9 mouse cellular contexts compared by ENCODE assay signal in the genomic region with DNA sequence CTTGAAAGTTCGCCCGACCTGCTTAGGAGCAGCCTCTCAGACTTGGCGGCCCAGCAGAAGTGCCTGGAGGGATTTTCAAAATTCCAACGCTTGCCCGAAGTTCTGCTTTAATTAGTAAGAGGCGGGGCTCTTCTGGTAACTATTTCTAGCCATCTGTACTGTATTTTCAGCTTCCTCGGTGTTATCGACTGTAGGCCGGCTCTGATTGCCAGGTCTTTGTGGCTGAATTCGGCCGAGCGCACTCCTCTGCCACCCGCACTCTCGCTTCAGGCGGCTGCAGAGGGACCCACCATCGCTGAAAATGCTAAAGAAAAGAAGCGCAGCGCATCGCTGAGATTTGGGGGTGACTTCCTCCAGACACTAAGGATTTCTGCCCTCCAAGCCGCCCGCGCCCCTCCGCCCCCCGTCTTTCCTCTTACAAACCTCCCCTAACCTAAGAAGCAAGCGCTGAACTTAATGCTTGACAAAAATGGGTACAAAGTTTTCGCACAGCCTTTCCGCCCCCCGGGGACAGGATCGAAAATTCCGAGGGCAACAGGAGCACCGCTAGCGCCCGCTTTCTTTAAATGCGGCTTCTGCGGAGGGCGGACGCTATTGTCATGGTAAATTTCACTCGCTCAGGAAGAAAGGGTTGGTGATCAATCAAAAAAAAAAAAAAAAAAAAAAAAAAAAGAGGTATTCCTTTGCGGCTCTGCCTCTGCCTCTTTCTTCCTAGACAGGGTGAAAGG. TPM values are rescaled to one million over a fixed set of nuclear protein-coding genes. Genes with fewer than 3 reads are reported as not detected.
DNase-seq lines count a peak whose midpoint lies in the region; ATAC-seq and TF ChIP-seq lines count a peak whose summit lies in the region.
"Had no signal": no experiment of that assay in that cellular context is flagged by ENCODE, and none has a peak within 500 bp of the region (broad histone marks: within the 10 kb centered on the region; RNA-seq: fewer than 3 reads in every experiment).

No protein-coding gene starts in this region.

- DNase-seq in gastrocnemius, adult 2 months = no peak
- no peak for DNase-seq in gastrocnemius, postnatal 4 days (ENCODE audit: low spot score in 2 of 2)
- DNase-seq in embryonic facial prominence, embryonic 10.5 days (ENCODE audit: low spot score) = peak; percentile 64
- DNase-seq in heart, postnatal 36 days = peak; percentile 16
- peak; percentile 65 for DNase-seq in limb, embryonic 11.5 days (ENCODE audit: low spot score)
- peak; percentile 71 for DNase-seq in midbrain, embryonic 14.5 days
- no peak for DNase-seq in layer of hippocampus, adult 9-10 months (ENCODE audit: low spot score)

- H3K36me3 ChIP-seq in embryonic facial prominence, embryonic 10.5 days (replicated peaks) = no peaks in the 10 kb centered on the region
- H3K36me3 ChIP-seq in limb, embryonic 11.5 days (ENCODE audit: control insufficient read depth, insufficient read depth, low read length) = no peaks in the 10 kb centered on the region
- no peaks in the 10 kb centered on the region for H3K36me3 ChIP-seq in midbrain, embryonic 14.5 days (ENCODE audit: control insufficient read depth, insufficient read depth, low read length)

- peak overlapping the region; percentile 87 for H3K4me2 ChIP-seq in limb, embryonic 11.5 days (ENCODE audit: low read depth, severe bottlenecking)
- H3K4me2 ChIP-seq in midbrain, embryonic 14.5 days (ENCODE audit: low read length) = peak overlapping the region; percentile 91

- no peak overlapping the region for H3K27ac ChIP-seq in gastrocnemius, adult 2 months
- peak overlapping the region; percentile 89 for H3K27ac ChIP-seq in embryonic facial prominence, embryonic 10.5 days (replicated peaks)
- no peak overlapping the region for H3K27ac ChIP-seq in limb, embryonic 11.5 days (replicated peaks; ENCODE audit: low read depth, low read length)
- H3K27ac ChIP-seq in midbrain, embryonic 14.5 days (replicated peaks; ENCODE audit: low read depth, low read length) = peak overlapping the region; percentile 57; the same call in 1 of the 2 replicates

- under 1% methylated on average over 39 of the region's 39 CpGs for WGBS in embryonic facial prominence, embryonic 10.5 days
- under 1% methylated on average over 39 of the region's 39 CpGs for WGBS in limb, embryonic 11.5 days
- WGBS in midbrain, embryonic 14.5 days = under 1% methylated on average over 39 of the region's 39 CpGs

- intact Hi-C loops in gastrocnemius, adult 2 months (cut with DNase I) = no loop called here
- intact Hi-C loops in heart, postnatal 36 days (cut with DNase I) = loop anchor here (5.0 kb wide), 1 partner anchor 140 kb away; no protein-coding TSS in a partner anchor

- H3K27me3 ChIP-seq in embryonic facial prominence, embryonic 10.5 days (replicated peaks; ENCODE audit: low read depth, poor library complexity, severe bottlenecking) = no peaks in the 10 kb centered on the region; the same call in 1 of the 2 replicates
- H3K27me3 ChIP-seq in limb, embryonic 11.5 days (ENCODE audit: control insufficient read depth, insufficient read depth, low read length) = no peaks in the 10 kb centered on the region
- H3K27me3 ChIP-seq in midbrain, embryonic 14.5 days (ENCODE audit: control insufficient read depth, insufficient read depth, low read length) = 0 out of 2 replicates have a peak, but pooled peaks cover 3% of the 10 kb centered on the region
- H3K27me3 ChIP-seq: CH12.LX had no signal

- no peak for TF ChIP-seq CTCF in gastrocnemius, adult 2 months (IDR thresholded peaks at IDR 0.05)

- peak overlapping the region; percentile 66 for H3K4me3 ChIP-seq in gastrocnemius, adult 2 months
- H3K4me3 ChIP-seq in embryonic facial prominence, embryonic 10.5 days = peak overlapping the region; percentile 65
- H3K4me3 ChIP-seq in limb, embryonic 11.5 days (ENCODE audit: low read depth, low read length) = peak overlapping the region; percentile 37
- H3K4me3 ChIP-seq in midbrain, embryonic 14.5 days (replicated peaks; ENCODE audit: low read depth, low read length) = peak overlapping the region; percentile 47

- H3K9me3 ChIP-seq in embryonic facial prominence, embryonic 10.5 days = no peaks in the 10 kb centered on the region
- H3K9me3 ChIP-seq in limb, embryonic 11.5 days (ENCODE audit: control insufficient read depth, low read length) = no peaks in the 10 kb centered on the region
- H3K9me3 ChIP-seq in midbrain, embryonic 14.5 days (ENCODE audit: control insufficient read depth, low read length) = no peaks in the 10 kb centered on the region

- H3K4me1 ChIP-seq in embryonic facial prominence, embryonic 10.5 days = peaks cover 23% of the 10 kb centered on the region
- H3K4me1 ChIP-seq in limb, embryonic 11.5 days (ENCODE audit: control insufficient read depth, insufficient read depth, low read length) = 0 out of 2 replicates have a peak, but pooled peaks cover 2% of the 10 kb centered on the region
- no peaks in the 10 kb centered on the region for H3K4me1 ChIP-seq in midbrain, embryonic 14.5 days (ENCODE audit: control insufficient read depth, insufficient read depth, low read length)

- 0 out of 2 replicates have a peak, but pooled peaks have one; percentile 21 for ATAC-seq in limb, embryonic 11.5 days (ENCODE audit: insufficient number of reproducible peaks, low FRiP score, low TSS enrichment, low read depth)
- ATAC-seq in midbrain, embryonic 14.5 days (ENCODE audit: low FRiP score, low TSS enrichment) = no peak
- ATAC-seq in erythroblast, adult 5-6 weeks (replicated peaks; ENCODE audit: low FRiP score, poor library complexity, severe bottlenecking) = no peak

- H3K9ac ChIP-seq in limb, embryonic 11.5 days (ENCODE audit: low read length) = peak overlapping the region; percentile 49
- H3K9ac ChIP-seq in midbrain, embryonic 14.5 days (replicated peaks; ENCODE audit: low read length) = peak overlapping the region; percentile 65

RNA-seq across cellular contexts. Expression of gene Shroom3, which starts 0.5 kb away (rescaled TPM):
- 1 to 10 TPM in 1 of 2 experiments, under 1 TPM in 1; 0.53 to 1.2 TPM for total RNA-seq in gastrocnemius, adult 2 months (2021)
- total RNA-seq in gastrocnemius, postnatal 4 days (2021) = 10 to 100 TPM in 1 of 2 experiments, 1 to 10 TPM in 1; 8.9 to 11.0 TPM
- polyA plus RNA-seq in embryonic facial prominence, embryonic 10.5 days (2016; fragmentation: Nextera tagmentation; extraction: Ambion mirVana) = 4.5 and 4.8 TPM in 2 replicates
- 10 to 100 TPM; 40.0 to 48.9 TPM for total RNA-seq in heart, postnatal 36 days (2021)
- polyA plus RNA-seq in limb, embryonic 11.5 days (2014; fragmentation: Nextera tagmentation; extraction: Ambion mirVana) = 3.8 and 5.8 TPM in 2 replicates
- polyA plus RNA-seq in midbrain, embryonic 14.5 days (2014; fragmentation: Nextera tagmentation; extraction: Ambion mirVana) = 1.4 and 1.5 TPM in 2 replicates
- 0.96 TPM in 1 of 2 replicates, not detected in the other for total RNA-seq in erythroblast, adult 5-6 weeks (2015; ENCODE audit: low replicate concordance)
- total RNA-seq in erythroblast, adult 5-6 weeks (2017; ENCODE audit: low replicate concordance) = not detected in 2 replicates

RNA-seq across cellular contexts. Expression of gene Ccdc158, which starts 7.7 kb away (rescaled TPM):
- total RNA-seq in gastrocnemius, adult 2 months (2021) = under 1 TPM; 0.31 to 0.54 TPM
- total RNA-seq in gastrocnemius, postnatal 4 days (2021) = under 1 TPM; 0.10 to 0.25 TPM
- polyA plus RNA-seq in embryonic facial prominence, embryonic 10.5 days (2016; fragmentation: Nextera tagmentation; extraction: Ambion mirVana) = 0.54 and 0.92 TPM in 2 replicates
- not detected for total RNA-seq in heart, postnatal 36 days (2021)
- 0.62 and 0.69 TPM in 2 replicates for polyA plus RNA-seq in limb, embryonic 11.5 days (2014; fragmentation: Nextera tagmentation; extraction: Ambion mirVana)
- 0.24 and 0.43 TPM in 2 replicates for polyA plus RNA-seq in midbrain, embryonic 14.5 days (2014; fragmentation: Nextera tagmentation; extraction: Ambion mirVana)
- total RNA-seq in erythroblast, adult 5-6 weeks (2015; ENCODE audit: low replicate concordance) = 0.77 and 2.9 TPM in 2 replicates
- 0.56 TPM in 1 of 2 replicates, not detected in the other for total RNA-seq in erythroblast, adult 5-6 weeks (2017; ENCODE audit: low replicate concordance)
- total RNA-seq: CH12.LX had no signal

Comparison
In these comparisons a context has a peak if more than half of its experiments do, and no peak if none do; other contexts are left out.
1. RNA of gene Shroom3, which starts 0.5 kb away (total RNA-seq): 40.0 to 48.9 TPM in heart, postnatal 36 days and 8.9 to 11.0 TPM in gastrocnemius, postnatal 4 days; 0.53 to 1.2 TPM in gastrocnemius, adult 2 months and 0.96 TPM in erythroblast, adult 5-6 weeks; every median in the first group is over 4 times any median in the second.
2. DNase-seq: peak in embryonic facial prominence, embryonic 10.5 days (single experiment), heart, postnatal 36 days (2 of 2), limb, embryonic 11.5 days (single experiment) and midbrain, embryonic 14.5 days (single experiment); none in gastrocnemius, adult 2 months (single experiment), gastrocnemius, postnatal 4 days (0 of 2) and layer of hippocampus, adult 9-10 months (single experiment).
3. H3K27ac ChIP-seq: peak in embryonic facial prominence, embryonic 10.5 days (single experiment) and midbrain, embryonic 14.5 days (single experiment); none in gastrocnemius, adult 2 months (single experiment) and limb, embryonic 11.5 days (single experiment).
4. Peak in every context shown above with its lines, with median percentiles within 50 percentile points of each other: H3K4me3 ChIP-seq.